Mouse (Mus musculus): ENCODE data around the gene Fgfr2. TPM values are rescaled to one million over a fixed set of nuclear protein-coding genes. Genes with fewer than 3 reads are reported as not detected.
A peak's percentile ranks its signal among the peaks of the same experiment; 100 is the strongest.

Fgfr2 gene
- polyA plus RNA-seq, 1 experiment from 2014 or later: 99.3 TPM

- 3% methylated on average over 43 of the region's 43 CpGs for WGBS
- Histone ChIP-seq H3K4me3 (peak within 1 kb of the TSS; percentile 61), H3K27ac (replicated peaks) (peak within 1 kb of the TSS; percentile 80), H3K9me3 (replicated peaks) (no peaks in the 10 kb centered on the region), H3K36me3 (no peaks in the 10 kb centered on the region), H3K27me3 (ENCODE audit: low read depth, poor library complexity, severe bottlenecking) (peaks cover 52% of the 10 kb centered on the region), H3K4me1 (peaks cover 26% of the 10 kb centered on the region)
- peak; percentile 34 for DNase-seq (ENCODE audit: low spot score)
Measured at GRCm38 (mm10) chr7:132154368-132154961, 968.7 kb downstream of the Fgfr2 start, which contains the start of gene Cpxm2. Cpxm2 (minus strand) TSS chr7:132154739.

- Histone ChIP-seq H3K4me3 (peak overlapping the region; percentile 61), H3K27ac (replicated peaks) (no peak overlapping the region; the same call in 1 of the 2 replicates), H3K4me1 (peaks cover 26% of the 10 kb centered on the region), H3K27me3 (ENCODE audit: low read depth, poor library complexity, severe bottlenecking) (peaks cover 52% of the 10 kb centered on the region), H3K9me3 (replicated peaks) (no peaks in the 10 kb centered on the region), H3K36me3 (no peaks in the 10 kb centered on the region)
- DNase-seq (ENCODE audit: low spot score): peak; percentile 15
- WGBS: 29% methylated on average over 6 of the region's 6 CpGs
Measured at GRCm38 (mm10) chr7:132153725-132154147, 969.4 kb downstream of the Fgfr2 start.

GRCm38 (mm10) chr7:132145227-132145800 lies 977.8 kb downstream of the Fgfr2 start:
- no peaks in the 10 kb centered on the region for H3K4me1 ChIP-seq
- 86% methylated on average over 15 of the region's 15 CpGs for WGBS
- no peak overlapping the region for H3K4me3 ChIP-seq
- H3K9me3 ChIP-seq (replicated peaks): no peaks in the 10 kb centered on the region
- no peak for DNase-seq (ENCODE audit: low spot score)
- H3K27me3 ChIP-seq (ENCODE audit: low read depth, poor library complexity, severe bottlenecking): no peaks in the 10 kb centered on the region
- H3K36me3 ChIP-seq: no peaks in the 10 kb centered on the region
- H3K27ac ChIP-seq (replicated peaks): no peak overlapping the region

- peaks cover 3% of the 10 kb centered on the region; the same call in 1 of the 2 replicates for H3K9me3 ChIP-seq (replicated peaks)
- H3K4me3 ChIP-seq: no peak overlapping the region
- H3K27me3 ChIP-seq (ENCODE audit: low read depth, poor library complexity, severe bottlenecking): no peaks in the 10 kb centered on the region
- no peak overlapping the region for H3K27ac ChIP-seq (replicated peaks)
- no peaks in the 10 kb centered on the region for H3K4me1 ChIP-seq
- no peak for DNase-seq (ENCODE audit: low spot score)
- 89% methylated on average over 6 of the region's 6 CpGs for WGBS
- H3K36me3 ChIP-seq: no peaks in the 10 kb centered on the region
Measured at GRCm38 (mm10) chr7:132128687-132129086, 994.5 kb downstream of the Fgfr2 start.

- no peak for DNase-seq (ENCODE audit: low spot score)
- no peaks in the 10 kb centered on the region for H3K27me3 ChIP-seq (ENCODE audit: low read depth, poor library complexity, severe bottlenecking)
- 85% methylated on average over 7 of the region's 7 CpGs for WGBS
- H3K4me1 ChIP-seq: no peaks in the 10 kb centered on the region
- no peaks in the 10 kb centered on the region for H3K9me3 ChIP-seq (replicated peaks)
- no peak overlapping the region for H3K27ac ChIP-seq (replicated peaks)
- H3K36me3 ChIP-seq: no peaks in the 10 kb centered on the region
- H3K4me3 ChIP-seq: no peak overlapping the region
Measured at GRCm38 (mm10) chr7:132124948-132125347, 998.2 kb downstream of the Fgfr2 start.

GRCm38 (mm10) chr7:132123211-132123610 lies 999.9 kb downstream of the Fgfr2 start:
- Histone ChIP-seq H3K4me1 (no peaks in the 10 kb centered on the region), H3K4me3 (no peak overlapping the region), H3K27me3 (ENCODE audit: low read depth, poor library complexity, severe bottlenecking) (no peaks in the 10 kb centered on the region), H3K27ac (replicated peaks) (no peak overlapping the region), H3K9me3 (replicated peaks) (no peaks in the 10 kb centered on the region), H3K36me3 (no peaks in the 10 kb centered on the region)
- no peak for DNase-seq (ENCODE audit: low spot score)
- 92% methylated on average over 7 of the region's 7 CpGs for WGBS

- WGBS: 89% methylated on average over 4 of the region's 4 CpGs
- Histone ChIP-seq H3K27ac (replicated peaks) (no peak overlapping the region), H3K9me3 (replicated peaks) (no peaks in the 10 kb centered on the region), H3K27me3 (ENCODE audit: low read depth, poor library complexity, severe bottlenecking) (no peaks in the 10 kb centered on the region), H3K4me3 (no peak overlapping the region), H3K4me1 (no peaks in the 10 kb centered on the region), H3K36me3 (no peaks in the 10 kb centered on the region)
- DNase-seq (ENCODE audit: low spot score): no peak
Measured at GRCm38 (mm10) chr7:132119817-132120216, 1003.3 kb downstream of the Fgfr2 start.

GRCm38 (mm10) chr7:132111770-132112169 lies 1011.4 kb downstream of the Fgfr2 start:
- no peaks in the 10 kb centered on the region for H3K36me3 ChIP-seq

GRCm38 (mm10) chr7:132110308-132110707 lies 1012.8 kb downstream of the Fgfr2 start:
- H3K27ac ChIP-seq (replicated peaks): no peak overlapping the region
- H3K27me3 ChIP-seq (ENCODE audit: low read depth, poor library complexity, severe bottlenecking): no peaks in the 10 kb centered on the region
- DNase-seq (ENCODE audit: low spot score): no peak
- no peaks in the 10 kb centered on the region for H3K9me3 ChIP-seq (replicated peaks)
- WGBS: 93% methylated on average over 3 of the region's 3 CpGs
- H3K4me3 ChIP-seq: no peak overlapping the region
- peaks cover 3% of the 10 kb centered on the region; the same call in 1 of the 2 replicates for H3K4me1 ChIP-seq
- H3K36me3 ChIP-seq: no peaks in the 10 kb centered on the region

More at GRCm38 (mm10) chr7:132111770-132112169, 1011.4 kb downstream of the Fgfr2 start:
- Histone ChIP-seq H3K4me1 (peaks cover 3% of the 10 kb centered on the region; the same call in 1 of the 2 replicates), H3K4me3 (no peak overlapping the region), H3K9me3 (replicated peaks) (no peaks in the 10 kb centered on the region), H3K27ac (replicated peaks) (no peak overlapping the region), H3K27me3 (ENCODE audit: low read depth, poor library complexity, severe bottlenecking) (no peaks in the 10 kb centered on the region)
- DNase-seq (ENCODE audit: low spot score): no peak
- WGBS: 81% methylated on average over 5 of the region's 5 CpGs

GRCm38 (mm10) chr7:132106891-132107290 lies 1016.3 kb downstream of the Fgfr2 start:
- H3K27me3 ChIP-seq (ENCODE audit: low read depth, poor library complexity, severe bottlenecking): no peaks in the 10 kb centered on the region
- no peak overlapping the region for H3K27ac ChIP-seq (replicated peaks)
- DNase-seq (ENCODE audit: low spot score): no peak
- WGBS: 90% methylated on average over 4 of the region's 4 CpGs
- H3K36me3 ChIP-seq: no peaks in the 10 kb centered on the region
- H3K4me3 ChIP-seq: no peak overlapping the region
- peaks cover 3% of the 10 kb centered on the region; the same call in 1 of the 2 replicates for H3K4me1 ChIP-seq
- H3K9me3 ChIP-seq (replicated peaks): no peaks in the 10 kb centered on the region

- no peak overlapping the region for H3K27ac ChIP-seq (replicated peaks)
- H3K9me3 ChIP-seq (replicated peaks): no peaks in the 10 kb centered on the region
- H3K4me1 ChIP-seq: no peaks in the 10 kb centered on the region
- DNase-seq (ENCODE audit: low spot score): no peak
- H3K36me3 ChIP-seq: no peaks in the 10 kb centered on the region
- H3K4me3 ChIP-seq: no peak overlapping the region
- no peaks in the 10 kb centered on the region for H3K27me3 ChIP-seq (ENCODE audit: low read depth, poor library complexity, severe bottlenecking)
- 88% methylated on average over 4 of the region's 4 CpGs for WGBS
Measured at GRCm38 (mm10) chr7:132105326-132105725, 1017.8 kb downstream of the Fgfr2 start.

- WGBS: 88% methylated on average over 4 of the region's 4 CpGs
- no peaks in the 10 kb centered on the region for H3K9me3 ChIP-seq (replicated peaks)
Measured at GRCm38 (mm10) chr7:132098441-132098840, 1024.7 kb downstream of the Fgfr2 start.

GRCm38 (mm10) chr7:132094666-132095065 lies 1028.5 kb downstream of the Fgfr2 start:
- WGBS: 79% methylated on average over 7 of the region's 7 CpGs
- H3K9me3 ChIP-seq (replicated peaks): no peaks in the 10 kb centered on the region
- DNase-seq (ENCODE audit: low spot score): no peak

More at GRCm38 (mm10) chr7:132098441-132098840, 1024.7 kb downstream of the Fgfr2 start:
- no peak overlapping the region for H3K27ac ChIP-seq (replicated peaks)
- no peaks in the 10 kb centered on the region for H3K4me1 ChIP-seq
- H3K4me3 ChIP-seq: no peak overlapping the region
- DNase-seq (ENCODE audit: low spot score): no peak
- H3K36me3 ChIP-seq: no peaks in the 10 kb centered on the region
- no peaks in the 10 kb centered on the region for H3K27me3 ChIP-seq (ENCODE audit: low read depth, poor library complexity, severe bottlenecking)

More at GRCm38 (mm10) chr7:132094666-132095065, 1028.5 kb downstream of the Fgfr2 start:
- H3K36me3 ChIP-seq: no peaks in the 10 kb centered on the region
- no peaks in the 10 kb centered on the region for H3K4me1 ChIP-seq
- no peaks in the 10 kb centered on the region for H3K27me3 ChIP-seq (ENCODE audit: low read depth, poor library complexity, severe bottlenecking)
- no peak overlapping the region for H3K4me3 ChIP-seq
- no peak overlapping the region for H3K27ac ChIP-seq (replicated peaks)
